Mouse (Mus musculus): ENCODE data around the gene Gm20661. TPM values are rescaled to one million over a fixed set of nuclear protein-coding genes. Genes with fewer than 3 reads are reported as not detected.

Gm20661 gene
- polyA plus RNA-seq (2015; fragmentation: Nextera tagmentation; extraction: Ambion mirVana): 2.0 and 2.2 TPM in 2 replicates

DNA sequence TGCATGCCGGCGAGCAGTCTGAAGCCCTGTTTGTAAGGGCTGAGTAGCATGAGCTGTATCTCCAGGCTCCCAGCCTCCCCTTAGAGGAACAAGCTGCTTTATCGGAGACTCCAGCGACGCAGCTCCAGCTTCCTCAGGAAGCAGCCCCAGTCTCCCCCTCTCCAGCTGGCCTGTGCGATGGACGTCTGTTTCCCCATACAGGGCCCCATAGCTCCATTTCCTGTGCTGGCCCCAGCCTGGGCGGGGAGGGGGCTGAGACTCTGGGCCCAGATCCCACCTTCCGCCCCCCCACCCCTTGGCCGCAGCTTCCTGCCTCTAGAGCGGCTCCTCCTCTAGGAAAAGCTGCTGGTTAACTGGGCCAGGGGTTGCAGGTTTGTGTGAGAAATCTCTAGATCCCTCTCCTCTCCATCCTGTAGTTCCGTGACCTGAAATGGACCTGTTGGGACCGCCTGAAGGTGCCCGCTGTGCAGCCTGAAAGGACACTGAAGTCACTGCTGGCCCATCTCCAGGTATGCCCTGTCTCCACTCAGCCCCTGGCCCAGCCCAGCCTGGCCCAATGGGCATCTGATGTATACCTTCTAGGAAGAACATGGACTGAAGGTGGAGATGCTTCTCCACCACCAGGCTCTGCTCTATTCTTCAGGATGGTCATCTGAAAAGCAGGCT, at the start of gene Gm20661:
Gene Gm20661 (plus strand): TSS at position 378 of the 666 bp plus-strand sequence.
- whole genome bisulfite sequencing: 47% methylated on average over 14 of the region's 14 CpGs
- Histone ChIP-seq H3K9me3 (no peaks in the 10 kb centered on the region), H3K36me3 (no peaks in the 10 kb centered on the region), H3K4me2 (peak within 1 kb of the TSS; percentile 82), H3K4me1 (replicated peaks) (peaks cover 45% of the 10 kb centered on the region), H3K9ac (peak within 1 kb of the TSS; percentile 76), H3K27me3 (peaks cover 31% of the 10 kb centered on the region), H3K4me3 (peak within 1 kb of the TSS; percentile 67), H3K27ac (replicated peaks) (peak within 1 kb of the TSS; percentile 94)
- ATAC-seq (ENCODE audit: low read depth): 0 out of 2 replicates have a peak, but pooled peaks have one; percentile 6

DNA sequence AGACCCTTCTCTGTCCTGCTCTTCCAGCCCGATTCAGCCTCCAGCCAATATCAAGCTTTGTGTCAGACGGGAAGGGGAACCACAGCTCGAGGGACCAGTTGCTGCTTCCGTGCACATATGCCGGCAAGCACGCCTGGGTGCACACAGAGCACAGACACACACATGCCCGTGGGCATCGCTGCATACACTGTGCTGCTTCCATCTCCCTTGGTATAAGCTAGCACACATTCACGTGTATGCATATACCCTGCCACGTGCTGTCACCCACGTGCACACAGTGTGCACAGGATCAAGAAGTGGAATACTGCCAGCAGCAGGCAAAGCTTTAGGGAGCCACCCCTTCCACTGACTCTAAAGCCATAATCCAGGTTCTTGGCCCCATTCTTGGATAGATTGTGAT, 48.7 kb upstream of the Gm20661 start:
- no peak for ATAC-seq (ENCODE audit: low read depth)
- peaks cover 21% of the 10 kb centered on the region for H3K27me3 ChIP-seq
- H3K4me3 ChIP-seq: no peak overlapping the region
- no peaks in the 10 kb centered on the region for H3K9me3 ChIP-seq
- no peak overlapping the region for H3K9ac ChIP-seq
- H3K4me2 ChIP-seq: no peak overlapping the region
- H3K27ac ChIP-seq (replicated peaks): no peak overlapping the region
- H3K36me3 ChIP-seq: no peaks in the 10 kb centered on the region
- 82% methylated on average over 11 of the region's 11 CpGs for WGBS
- peaks cover 28% of the 10 kb centered on the region for H3K4me1 ChIP-seq (replicated peaks)

- Histone ChIP-seq H3K4me3 (peak within 1 kb of the TSS; percentile 47), H3K4me1 (replicated peaks) (peaks cover 28% of the 10 kb centered on the region), H3K36me3 (no peaks in the 10 kb centered on the region), H3K4me2 (peak within 1 kb of the TSS; percentile 82), H3K9me3 (no peaks in the 10 kb centered on the region), H3K9ac (peak within 1 kb of the TSS; percentile 70), H3K27ac (replicated peaks) (no peak within 1 kb of the TSS), H3K27me3 (peaks cover 21% of the 10 kb centered on the region)
- 12% methylated on average over 3 of the region's 3 CpGs for WGBS
- peak; percentile 13; the same call in 1 of the 2 replicates for ATAC-seq (ENCODE audit: low read depth)
Observed at GRCm38 (mm10) chr9:107935374-107935773, 47.5 kb upstream of the Gm20661 start, which contains the start of gene Camkv. Gene Camkv, plus strand, starts transcription at chr9:107935674.

GRCm38 (mm10) chr9:107935790-107936214, 47.1 kb upstream of the Gm20661 start:
- WGBS: 0% methylated on average over 40 of the region's 41 CpGs

GRCm38 (mm10) chr9:107936215-107936822, 46.5 kb upstream of the Gm20661 start:
- H3K27ac ChIP-seq (replicated peaks): no peak overlapping the region
- peak overlapping the region; percentile 82 for H3K4me2 ChIP-seq
- H3K9ac ChIP-seq: peak overlapping the region; percentile 70
- H3K36me3 ChIP-seq: no peaks in the 10 kb centered on the region
- H3K9me3 ChIP-seq: no peaks in the 10 kb centered on the region
- peak; percentile 55 for ATAC-seq (ENCODE audit: low read depth)
- H3K4me1 ChIP-seq (replicated peaks): peaks cover 28% of the 10 kb centered on the region
- under 1% methylated on average over 29 of the region's 29 CpGs for WGBS
- H3K27me3 ChIP-seq: peaks cover 21% of the 10 kb centered on the region
- peak overlapping the region; percentile 47 for H3K4me3 ChIP-seq

More at GRCm38 (mm10) chr9:107935790-107936214, 47.1 kb upstream of the Gm20661 start:
- Histone ChIP-seq H3K9me3 (no peaks in the 10 kb centered on the region), H3K9ac (peak overlapping the region; percentile 70), H3K27ac (replicated peaks) (no peak overlapping the region), H3K36me3 (no peaks in the 10 kb centered on the region), H3K4me2 (peak overlapping the region; percentile 82), H3K4me1 (replicated peaks) (peaks cover 28% of the 10 kb centered on the region), H3K27me3 (peaks cover 21% of the 10 kb centered on the region), H3K4me3 (peak overlapping the region; percentile 47)
- ATAC-seq (ENCODE audit: low read depth): peak; percentile 61

DNA sequence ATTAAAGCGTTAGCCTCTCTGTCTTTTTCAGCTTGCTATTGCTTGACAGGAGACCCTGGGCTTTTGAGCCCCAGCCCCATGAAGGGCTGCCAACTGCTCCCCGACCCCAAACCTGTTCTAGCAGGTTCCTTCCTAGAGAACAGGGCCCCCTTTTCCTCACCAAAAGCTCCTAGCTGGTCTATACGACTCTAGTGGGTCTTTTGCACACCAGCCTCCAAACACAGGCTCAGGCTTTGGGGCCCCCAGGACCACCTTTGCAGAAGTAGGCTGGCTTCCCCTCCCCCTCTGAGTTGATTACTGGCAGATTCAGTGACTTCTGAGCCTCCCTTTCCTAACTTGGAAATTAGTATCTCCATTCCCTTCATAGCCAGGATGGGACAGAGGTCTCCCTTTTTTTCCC, 46.0 kb upstream of the Gm20661 start:
- Histone ChIP-seq H3K9me3 (no peaks in the 10 kb centered on the region), H3K4me3 (peak overlapping the region; percentile 47), H3K9ac (peak overlapping the region; percentile 70), H3K27ac (replicated peaks) (no peak overlapping the region), H3K27me3 (peaks cover 21% of the 10 kb centered on the region), H3K36me3 (no peaks in the 10 kb centered on the region), H3K4me1 (replicated peaks) (peaks cover 27% of the 10 kb centered on the region), H3K4me2 (peak overlapping the region; percentile 82)
- 0 out of 2 replicates have a peak, but pooled peaks have one; percentile 9 for ATAC-seq (ENCODE audit: low read depth)
- WGBS: 3% methylated on average over 3 of the region's 3 CpGs

- Histone ChIP-seq H3K4me1 (replicated peaks) (peaks cover 16% of the 10 kb centered on the region), H3K9me3 (no peaks in the 10 kb centered on the region), H3K27me3 (no peaks in the 10 kb centered on the region), H3K4me3 (no peak overlapping the region), H3K4me2 (no peak overlapping the region), H3K27ac (replicated peaks) (no peak overlapping the region), H3K36me3 (no peaks in the 10 kb centered on the region), H3K9ac (no peak overlapping the region)
- 92% methylated on average over 31 of the region's 31 CpGs for WGBS
- no peak for ATAC-seq (ENCODE audit: low read depth)
Observed at GRCm38 (mm10) chr9:107947241-107948194, 35.3 kb upstream of the Gm20661 start.

GRCm38 (mm10) chr9:107949184-107949921, 33.5 kb upstream of the Gm20661 start:
- Histone ChIP-seq H3K27ac (replicated peaks) (no peak overlapping the region), H3K9me3 (no peaks in the 10 kb centered on the region), H3K9ac (no peak overlapping the region), H3K4me3 (no peak overlapping the region), H3K36me3 (no peaks in the 10 kb centered on the region), H3K27me3 (no peaks in the 10 kb centered on the region), H3K4me2 (no peak overlapping the region), H3K4me1 (replicated peaks) (peaks cover 16% of the 10 kb centered on the region)
- 84% methylated on average over 13 of the region's 13 CpGs for WGBS
- ATAC-seq (ENCODE audit: low read depth): no peak

DNA sequence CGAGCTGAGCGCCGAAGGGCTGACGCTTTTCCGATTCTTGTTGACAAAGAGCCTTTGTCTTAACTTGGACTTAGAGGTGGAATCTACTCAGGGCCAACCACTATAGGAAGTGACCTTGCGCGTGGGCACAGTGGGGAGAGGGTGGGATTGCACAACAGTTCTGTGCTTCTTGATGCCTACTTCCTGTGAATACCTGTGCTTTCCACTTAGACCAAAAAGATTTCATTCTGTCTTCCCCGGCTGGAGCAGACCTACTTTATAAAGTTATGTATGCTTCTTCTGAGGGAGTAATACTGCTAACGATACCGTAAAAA, 33.0 kb upstream of the Gm20661 start, which contains the start of gene Traip:
Gene Traip (plus strand): TSS at position 215 of the 314 bp plus-strand sequence.
- Histone ChIP-seq H3K36me3 (no peaks in the 10 kb centered on the region), H3K9me3 (no peaks in the 10 kb centered on the region), H3K27me3 (no peaks in the 10 kb centered on the region), H3K9ac (peak within 1 kb of the TSS; percentile 67), H3K4me1 (replicated peaks) (peaks cover 16% of the 10 kb centered on the region), H3K4me2 (peak within 1 kb of the TSS; percentile 83), H3K27ac (replicated peaks) (peak within 1 kb of the TSS; percentile 78), H3K4me3 (peak within 1 kb of the TSS; percentile 53)
- no peak for ATAC-seq (ENCODE audit: low read depth)
- WGBS: 87% methylated on average over 10 of the region's 10 CpGs

DNA sequence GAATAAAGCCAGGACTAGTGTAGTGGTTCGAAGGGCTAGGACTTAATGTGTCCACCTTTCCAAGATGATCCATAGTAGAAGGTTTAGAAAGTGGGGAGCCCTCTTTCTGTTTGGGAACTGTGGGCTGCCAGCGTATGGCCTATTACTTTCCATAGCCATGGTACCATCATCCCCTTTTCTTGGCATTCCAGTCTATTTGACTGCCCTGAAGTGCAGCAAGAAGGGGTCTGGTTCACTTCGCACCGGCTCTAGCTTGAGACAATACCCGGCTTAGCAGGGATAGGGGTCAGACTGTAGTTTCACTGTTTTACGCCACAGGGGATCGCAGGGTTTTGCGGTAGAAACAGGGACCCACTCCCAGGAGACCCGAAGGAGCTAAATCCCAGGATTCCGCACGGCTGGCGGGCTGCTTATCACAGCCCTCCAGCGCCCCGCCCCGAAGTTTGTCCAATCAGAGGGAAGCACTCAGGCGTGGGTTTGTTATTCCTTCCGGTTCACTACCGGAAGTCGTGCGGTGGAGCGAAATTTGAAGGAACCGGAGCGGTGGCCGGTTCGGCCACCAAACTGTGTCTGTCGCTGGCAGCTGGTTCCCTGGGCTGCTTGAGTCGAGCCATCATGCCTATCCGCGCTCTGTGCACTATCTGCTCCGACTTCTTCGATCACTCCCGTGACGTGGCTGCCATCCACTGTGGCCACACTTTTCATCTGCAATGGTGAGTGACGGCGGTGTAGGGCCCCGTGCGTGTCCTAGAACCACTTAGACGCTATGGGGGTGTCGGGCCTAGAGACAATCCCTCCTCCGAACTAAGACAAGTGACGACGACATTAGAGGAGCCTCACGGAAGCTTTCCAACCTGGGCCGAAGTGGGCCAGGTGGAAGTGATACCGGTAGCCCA, 32.1 kb upstream of the Gm20661 start:
- ATAC-seq (ENCODE audit: low read depth): peak; percentile 94
- peak overlapping the region; percentile 78 for H3K27ac ChIP-seq (replicated peaks)

More for the DNA sequence above, 32.1 kb upstream of the Gm20661 start:
- WGBS: 12% methylated on average over 45 of the region's 45 CpGs
- peaks cover 16% of the 10 kb centered on the region for H3K4me1 ChIP-seq (replicated peaks)
- H3K27me3 ChIP-seq: no peaks in the 10 kb centered on the region
- H3K4me2 ChIP-seq: peak overlapping the region; percentile 83
- H3K9me3 ChIP-seq: no peaks in the 10 kb centered on the region
- H3K9ac ChIP-seq: peak overlapping the region; percentile 67
- H3K4me3 ChIP-seq: peak overlapping the region; percentile 53
- H3K36me3 ChIP-seq: no peaks in the 10 kb centered on the region

Data from neural tube, embryonic 13.5 days (tissue).